Mouse (Mus musculus) left cerebral cortex, postnatal 14 days (tissue): ENCODE measurements around the gene Adssl1. TPM values are rescaled to one million over a fixed set of nuclear protein-coding genes. Genes with fewer than 3 reads are reported as not detected.

Experiments used
- DNase-seq, 2 experiments: peaks; one replicate each; pipeline ENCODE4 v3.0.0; 2021 to 2022; ENCODE audit warnings: low spot score in 2 of 2, mixed read lengths in 1 of 2
- intact Hi-C: fragments of 180-260 bp; cut with DNase I; formaldehyde crosslinking; loops from one replicate; pipeline ENCODE4 v1.15.1; 2025
- long read RNA-seq, 2 experiments: library from polyadenylated mRNA; stranded (forward); transcript quantifications; one replicate each; pipeline ENCODE4 v2.0.0; 2021
- total RNA-seq, 2 experiments: library from RNA; stranded (reverse); gene quantifications; 2 replicates each; pipeline ENCODE4 v1.2.3; 2021

The Adssl1 gene
- 1 to 10 TPM; 6.5 to 8.4 TPM for total RNA-seq
- long read RNA-seq, experiment 1, transcript Adssl1-201 (13 exons, 1,777 nt) = major isoform, 20 of 23 reads
- long read RNA-seq, experiment 1, partial matches to known transcripts = 2 of 23 reads
- long read RNA-seq, experiment 1, other reads (novel, unspliced or antisense) = 1 of 23 reads
- long read RNA-seq, experiment 2, transcript Adssl1-201 (13 exons, 1,777 nt) = major isoform, 10 of 13 reads
- long read RNA-seq, experiment 2, partial matches to known transcripts = 1 of 13 reads
- long read RNA-seq, experiment 2, other reads (novel, unspliced or antisense) = 2 of 13 reads

DNA sequence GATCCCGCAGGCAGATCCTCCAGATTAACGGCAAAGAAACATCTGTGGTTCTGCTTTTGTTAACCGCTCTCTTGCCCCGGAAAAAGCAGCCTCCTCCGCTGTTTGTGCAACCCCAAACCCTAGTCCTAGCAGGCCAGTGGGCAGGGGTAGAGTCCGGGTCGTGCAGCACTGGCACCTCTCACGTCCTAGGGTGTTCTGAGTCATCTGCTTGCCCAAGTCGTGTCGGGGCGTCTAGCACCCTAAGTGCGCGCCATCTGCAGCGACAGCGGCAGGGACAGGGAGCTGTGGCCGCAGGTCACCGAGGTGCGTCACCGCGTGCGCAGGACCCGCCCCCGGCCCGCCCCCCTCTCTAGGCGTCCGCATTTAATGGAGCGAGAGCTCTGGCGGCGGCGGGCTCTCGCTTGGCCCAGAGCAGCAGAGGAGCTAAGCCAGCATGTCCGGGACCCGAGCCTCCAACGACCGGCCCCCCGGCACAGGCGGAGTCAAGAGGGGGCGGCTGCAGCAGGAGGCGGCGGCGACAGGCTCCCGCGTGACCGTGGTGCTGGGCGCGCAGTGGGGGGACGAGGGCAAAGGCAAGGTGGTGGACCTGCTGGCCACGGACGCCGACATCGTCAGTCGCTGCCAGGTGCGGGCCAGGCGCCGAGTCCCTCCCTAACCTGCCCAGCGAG lies at the start of gene Adssl1:
Gene Adssl1, plus strand, starts transcription at position 360 of the 668 bp plus-strand sequence.
- DNase-seq = peak in 1 of 2 experiments; percentile 41
- intact Hi-C loops = loop anchor here (5.0 kb wide), 1 partner anchor 68 kb away; no protein-coding TSS in a partner anchor

DNA sequence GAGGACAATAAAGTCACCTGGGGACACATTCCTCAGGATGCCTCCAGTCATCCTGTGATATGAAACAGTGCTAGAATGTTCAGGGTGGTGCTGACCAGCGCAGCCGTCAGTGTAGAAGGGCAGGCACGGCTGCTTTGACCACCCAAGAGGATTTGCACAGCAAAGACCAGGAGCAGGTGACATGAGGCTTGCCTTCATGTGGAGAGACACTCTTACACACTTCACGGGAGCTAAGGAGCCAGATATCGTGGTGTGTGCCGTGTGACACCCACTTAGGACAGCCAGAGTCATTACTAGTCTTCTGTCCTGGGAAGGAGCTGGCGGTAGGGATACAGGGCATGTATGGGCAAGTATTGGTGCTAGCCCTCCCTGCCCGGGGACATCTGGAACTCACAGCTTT lies 49.7 kb upstream of the Adssl1 start:
- no peak for DNase-seq
- intact Hi-C loops = no loop called here

DNA sequence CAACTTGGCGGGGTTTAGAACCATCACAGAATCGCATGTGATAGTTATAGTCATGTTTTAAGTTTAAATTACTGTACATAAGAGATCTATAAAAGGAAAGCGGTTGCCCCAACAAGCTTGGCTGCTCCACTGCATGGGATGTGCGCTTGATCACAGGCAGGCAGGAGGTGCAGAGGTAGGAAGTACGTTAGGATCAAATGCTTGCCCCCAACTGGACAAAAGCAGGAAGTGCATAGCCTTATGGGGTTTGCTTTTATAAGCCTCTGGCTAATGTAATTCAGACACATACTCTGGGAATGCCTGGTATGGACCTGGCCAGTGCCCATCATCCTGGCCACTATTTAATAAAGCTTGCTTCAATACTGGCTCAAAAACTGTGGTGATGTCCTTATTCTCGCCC lies 48.8 kb upstream of the Adssl1 start:
- intact Hi-C loops = no loop called here

DNA sequence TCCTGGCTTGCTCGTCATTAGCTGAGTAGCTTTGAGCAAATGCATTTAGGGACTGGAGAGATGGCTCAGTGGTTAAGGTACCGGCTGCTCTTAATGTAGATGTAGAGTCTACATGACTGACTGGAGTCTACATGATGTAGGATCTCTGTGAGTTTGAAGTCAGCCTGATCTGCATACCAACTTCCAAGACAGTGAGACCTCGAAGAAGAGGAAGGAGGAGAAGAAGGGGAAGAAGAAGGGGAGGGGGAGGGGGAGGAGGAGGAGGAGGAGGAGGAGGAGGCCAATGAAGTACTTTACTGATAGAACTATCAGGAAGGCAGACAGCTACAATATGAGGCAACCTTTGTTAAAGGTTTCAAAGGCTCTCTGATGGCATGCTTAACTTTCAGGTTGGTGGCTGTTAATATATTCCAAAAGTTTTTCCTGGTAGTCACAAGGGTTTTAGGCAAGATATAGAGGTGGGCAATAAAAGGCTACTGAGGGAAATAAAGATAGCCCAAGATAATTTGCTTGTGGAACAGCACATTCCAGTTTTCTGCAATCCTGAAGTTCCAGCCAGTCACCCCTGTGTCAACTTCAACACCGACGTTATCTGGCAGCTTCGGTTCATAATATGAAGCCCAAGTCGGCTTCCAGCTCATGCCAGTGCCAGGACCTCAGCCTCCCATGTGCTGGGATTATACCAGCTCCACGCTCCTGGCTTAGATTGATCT lies 44.4 kb upstream of the Adssl1 start:
- intact Hi-C loops = no loop called here
- no peak for DNase-seq

More for the DNA sequence above, 48.8 kb upstream of the Adssl1 start:
- DNase-seq = no peak

- peak; percentile 65 to 71 for DNase-seq
- intact Hi-C loops = no loop called here
These were observed 43.5 kb upstream of the Adssl1 start for GRCm38 (mm10) chr12:112576341-112576740.

DNA sequence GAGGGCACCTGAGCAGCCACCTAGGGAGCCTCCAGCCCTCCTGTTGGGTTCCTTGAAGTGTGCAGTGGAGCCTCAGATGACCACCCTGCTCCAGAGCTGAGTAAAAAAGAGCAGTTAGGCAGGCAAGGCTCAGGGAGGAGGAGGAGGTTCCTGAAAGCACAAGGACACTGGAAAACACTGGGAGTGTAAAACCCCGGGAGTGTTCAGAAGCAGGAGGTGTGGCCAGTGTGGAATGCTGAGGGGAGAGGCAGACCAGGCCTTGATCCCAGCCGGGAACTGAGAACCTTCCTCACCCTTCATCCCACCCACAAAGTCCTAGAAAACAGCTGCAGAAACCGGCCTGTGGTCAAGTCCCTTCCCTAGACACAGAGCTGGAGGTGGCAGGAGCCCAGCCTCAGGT lies 43.1 kb upstream of the Adssl1 start:
- intact Hi-C loops = no loop called here
- no peak for DNase-seq

- intact Hi-C loops = no loop called here
- DNase-seq = no peak
These were observed 41.4 kb upstream of the Adssl1 start for GRCm38 (mm10) chr12:112578296-112579090.

- no peak for DNase-seq
- intact Hi-C loops = no loop called here
These were observed 40.4 kb upstream of the Adssl1 start for GRCm38 (mm10) chr12:112579430-112579829.

- intact Hi-C loops = no loop called here
- DNase-seq = no peak
These were observed 39.9 kb upstream of the Adssl1 start for GRCm38 (mm10) chr12:112579926-112580325.

DNA sequence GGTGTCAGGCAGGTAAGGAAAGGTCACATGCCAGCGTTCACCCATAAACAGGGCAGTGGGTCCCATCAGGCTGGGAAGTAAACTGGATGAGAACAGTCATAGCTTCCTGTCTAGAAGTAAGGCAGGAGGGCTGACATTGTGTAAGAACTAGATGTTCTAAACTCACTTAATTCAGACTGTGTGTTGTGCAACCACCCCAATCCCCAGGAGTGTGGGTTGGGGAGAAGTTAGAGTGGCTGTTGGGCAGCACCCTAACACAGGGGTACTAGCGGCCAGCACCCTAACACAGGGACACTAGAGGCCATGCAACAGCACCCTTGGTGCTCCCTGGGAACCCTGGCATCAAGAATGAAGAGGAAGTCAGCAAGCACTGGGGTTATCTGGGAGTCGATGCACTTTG lies 38.7 kb upstream of the Adssl1 start:
- intact Hi-C loops = no loop called here

GRCm38 (mm10) chr12:112584954-112585353 lies 34.9 kb upstream of the Adssl1 start:
- DNase-seq = no peak
- intact Hi-C loops = no loop called here

More for the DNA sequence above, 38.7 kb upstream of the Adssl1 start:
- no peak for DNase-seq

- DNase-seq = peak; percentile 65 to 80
- intact Hi-C loops = no loop called here
These were observed 33.8 kb upstream of the Adssl1 start for GRCm38 (mm10) chr12:112585924-112586538.

GRCm38 (mm10) chr12:112587125-112588124 lies 32.4 kb upstream of the Adssl1 start:
- DNase-seq = no peak
- intact Hi-C loops = loop anchor here (2.0 kb wide), 1 partner anchor 17 kb away; no protein-coding TSS in a partner anchor

DNA sequence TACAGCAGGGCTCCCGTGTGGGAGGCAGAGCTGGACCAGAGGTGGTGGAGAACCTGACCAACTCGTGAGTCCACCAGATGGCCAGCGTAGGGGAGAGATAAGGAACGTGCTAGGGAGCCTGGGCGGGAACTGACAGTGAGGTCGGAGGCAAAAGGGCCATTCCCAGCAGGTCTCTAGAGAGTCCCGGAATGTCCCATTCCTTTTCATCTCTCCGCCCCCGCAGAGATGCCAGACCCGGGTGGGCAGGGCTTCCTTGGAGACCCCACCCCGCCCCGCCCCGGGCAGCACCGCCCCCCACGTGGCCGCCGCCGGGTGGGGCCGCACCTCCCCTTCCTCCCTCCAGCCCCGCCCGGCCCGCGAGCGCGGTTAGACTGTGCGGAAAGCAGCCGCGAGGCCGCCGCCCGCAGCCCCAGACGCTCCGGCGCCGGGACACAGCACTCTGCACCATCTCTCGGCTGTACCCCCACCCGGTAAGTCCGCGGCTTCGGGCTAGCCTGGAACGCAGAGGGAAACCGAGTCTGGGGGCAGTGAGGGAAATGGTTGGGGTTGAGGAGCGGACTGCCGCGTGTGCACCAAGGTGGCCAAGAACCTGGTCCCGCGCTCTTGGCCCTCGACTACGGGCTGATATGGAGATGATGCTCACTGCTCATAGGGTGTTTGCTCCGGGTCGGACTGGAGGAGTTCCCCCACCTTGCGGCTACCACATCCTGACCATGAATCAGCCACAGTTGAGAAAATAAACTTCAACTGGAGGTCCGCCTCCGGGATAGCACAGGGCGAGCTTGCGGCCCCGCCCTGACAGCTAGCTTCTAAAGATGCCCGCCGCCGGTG lies 31.2 kb upstream of the Adssl1 start, which contains the start of gene Inf2:
Gene Inf2, plus strand, starts transcription at position 359 of the 831 bp plus-strand sequence.
- intact Hi-C loops = loop anchor here (2.0 kb wide), 1 partner anchor 16 kb away; no protein-coding TSS in a partner anchor
- peak; percentile 67 to 80 for DNase-seq

GRCm38 (mm10) chr12:112589491-112590191 lies 30.2 kb upstream of the Adssl1 start:
- intact Hi-C loops = loop anchor here (2.0 kb wide), 1 partner anchor 15 kb away; no protein-coding TSS in a partner anchor
- DNase-seq = no peak

- intact Hi-C loops = no loop called here
- no peak for DNase-seq
These were observed 29.1 kb upstream of the Adssl1 start for GRCm38 (mm10) chr12:112590566-112591239.
